Mouse (Mus musculus) gastrocnemius, adult 8-10 months (tissue): ENCODE data around the gene Cc2d2a. TPM values are rescaled to one million over a fixed set of nuclear protein-coding genes. Genes with fewer than 3 reads are reported as not detected.
A peak's percentile ranks its signal among the peaks of the same experiment; 100 is the strongest.

ENCODE experiments used
- DNase-seq, 2 experiments: peaks; one replicate each; pipeline ENCODE4 v3.0.0; 2022; ENCODE audit warnings: low spot score in 2 of 2
- total RNA-seq, 4 experiments: library from RNA; stranded (reverse); gene quantifications; 2 replicates each; pipeline ENCODE4 v1.2.4; 2022

The Cc2d2a gene
- total RNA-seq = 1 to 10 TPM; 3.5 to 5.2 (median 3.8) TPM

- DNase-seq = peak in 1 of 2 experiments; percentile 8
These were observed at the start of gene Cc2d2a for GRCm38 (mm10) chr5:43661997-43662961. Gene Cc2d2a (plus strand): TSS chr5:43662346.

- no peak for DNase-seq
These were observed 40.4 kb upstream of the Cc2d2a start for GRCm38 (mm10) chr5:43621575-43622299.

GRCm38 (mm10) chr5:43625407-43625806, 36.7 kb upstream of the Cc2d2a start:
- DNase-seq = no peak

GRCm38 (mm10) chr5:43634071-43634601, 28.0 kb upstream of the Cc2d2a start:
- DNase-seq = no peak

- DNase-seq = no peak
These were observed 27.5 kb upstream of the Cc2d2a start for GRCm38 (mm10) chr5:43634602-43635081.

GRCm38 (mm10) chr5:43645020-43645419, 17.1 kb upstream of the Cc2d2a start:
- DNase-seq = no peak

GRCm38 (mm10) chr5:43647098-43647774, 14.9 kb upstream of the Cc2d2a start:
- DNase-seq = no peak

- DNase-seq = no peak
These were observed 648 bp upstream of the Cc2d2a start for GRCm38 (mm10) chr5:43661498-43661897.

- DNase-seq = no peak
These were observed 1.4 kb downstream of the Cc2d2a start for GRCm38 (mm10) chr5:43663531-43663930.

GRCm38 (mm10) chr5:43665144-43665543, 3.0 kb downstream of the Cc2d2a start:
- DNase-seq = peak in 1 of 2 experiments; percentile 26

GRCm38 (mm10) chr5:43669118-43669645, 7.0 kb downstream of the Cc2d2a start:
- no peak for DNase-seq

- DNase-seq = peak; percentile 23 to 32
These were observed 10.2 kb downstream of the Cc2d2a start for GRCm38 (mm10) chr5:43672177-43672911.

- DNase-seq = no peak
These were observed 10.9 kb downstream of the Cc2d2a start for GRCm38 (mm10) chr5:43673083-43673482.

- DNase-seq = no peak
These were observed 23.3 kb downstream of the Cc2d2a start for GRCm38 (mm10) chr5:43685466-43685865.

GRCm38 (mm10) chr5:43692489-43692888, 30.3 kb downstream of the Cc2d2a start:
- no peak for DNase-seq

- DNase-seq = no peak
These were observed 35.0 kb downstream of the Cc2d2a start for GRCm38 (mm10) chr5:43697133-43697532.

- no peak for DNase-seq
These were observed 37.1 kb downstream of the Cc2d2a start for GRCm38 (mm10) chr5:43699240-43699639.

GRCm38 (mm10) chr5:43721538-43722451, 59.6 kb downstream of the Cc2d2a start:
- no peak for DNase-seq

GRCm38 (mm10) chr5:43722452-43722783, 60.3 kb downstream of the Cc2d2a start:
- DNase-seq = no peak
